Mouse (Mus musculus) MEL (cell line): Measurements from ENCODE around the gene Nkain1. TPM values are rescaled to one million over a fixed set of nuclear protein-coding genes. Genes with fewer than 3 reads are reported as not detected.

Source experiments
- DNase-seq: peaks from one replicate; pipeline ENCODE4 v3.0.0; 2011; ENCODE audit warnings: low read depth, low spot score
- H3K27ac ChIP-seq: 2 replicates; pipeline ENCODE4 v1.5.1; 2012; ENCODE audit warnings: low read depth, mild to moderate bottlenecking, control low read depth, low read length, moderate library complexity; ENCODE audit not compliant: control insufficient read depth
- H3K27me3 ChIP-seq, 2 experiments: fragments of 150-350 bp in 1 of 2; sonication (generic) in 1 of 2; 2 replicates each; pipeline ENCODE4 v1.6.1; 2012; ENCODE audit warnings: low read length in 2 of 2, mild to moderate bottlenecking in 2 of 2, improper control_type of control experiment in 1 of 2, moderate library complexity in 1 of 2; ENCODE audit not compliant: insufficient read depth in 2 of 2, control insufficient read depth in 1 of 2
- H3K36me3 ChIP-seq, 2 experiments: 2 replicates each; pipeline ENCODE4 v1.6.1; 2012 to 2014; ENCODE audit warnings: low read length in 2 of 2, improper control_type of control experiment in 1 of 2, inconsistent platforms in 1 of 2, mild to moderate bottlenecking in 1 of 2; ENCODE audit not compliant: insufficient read depth in 2 of 2, control insufficient read depth in 1 of 2
- H3K4me1 ChIP-seq, 2 experiments: fragments of 150-350 bp in 1 of 2; sonication (generic) in 1 of 2; 2 replicates each; pipeline ENCODE4 v1.6.1; 2012; ENCODE audit warnings: low read length in 2 of 2, improper control_type of control experiment in 1 of 2, mild to moderate bottlenecking in 1 of 2; ENCODE audit not compliant: insufficient read depth in 2 of 2, control insufficient read depth in 1 of 2
- H3K4me3 ChIP-seq, 2 experiments: fragments of 150-350 bp in 1 of 2; sonication (generic) in 1 of 2; 2 replicates each; pipeline ENCODE4 v1.5.1; 2012; ENCODE audit warnings: low read depth in 2 of 2, low read length in 2 of 2, mild to moderate bottlenecking in 2 of 2, moderate library complexity in 2 of 2, control low read depth in 1 of 2, improper control_type of control experiment in 1 of 2; ENCODE audit not compliant: control insufficient read depth in 1 of 2, insufficient read depth in 1 of 2
- H3K79me2 ChIP-seq: 2 replicates; pipeline ENCODE4 v1.6.1; 2012; ENCODE audit warnings: mild to moderate bottlenecking, low read length, moderate library complexity; ENCODE audit not compliant: control insufficient read depth, poor library complexity, insufficient read depth
- H3K9ac ChIP-seq: 2 replicates; pipeline ENCODE4 v1.6.1; 2012; ENCODE audit warnings: low read depth, mild to moderate bottlenecking, control low read depth, low read length, moderate library complexity; ENCODE audit not compliant: control insufficient read depth, poor library complexity, severe bottlenecking
- H3K9me3 ChIP-seq: fragments of 150-350 bp; sonication (generic); replicated peaks from 2 replicates; pipeline ENCODE4 v1.6.1; 2012; ENCODE audit warnings: mild to moderate bottlenecking, low read length, improper control_type of control experiment, moderate library complexity; ENCODE audit not compliant: insufficient read depth
- BHLHE40 ChIP-seq: IDR thresholded peaks from 2 replicates; pipeline ENCODE4 v1.6.1; 2012; ENCODE audit warnings: low read depth, mild to moderate bottlenecking, inconsistent platforms, low read length, improper control_type of control experiment, borderline replicate concordance
- ELF1 ChIP-seq: IDR thresholded peaks from 2 replicates; pipeline ENCODE4 v1.6.1; 2014; ENCODE audit warnings: low read depth, mild to moderate bottlenecking, inconsistent platforms, low read length, improper control_type of control experiment, moderate library complexity
- ETS1 ChIP-seq: IDR thresholded peaks from 2 replicates; pipeline ENCODE4 v1.6.1; 2012; ENCODE audit warnings: low read depth, mild to moderate bottlenecking, inconsistent platforms, low read length, improper control_type of control experiment, moderate library complexity
- KAT2A ChIP-seq: conservative IDR thresholded peaks from 2 replicates; pipeline ENCODE4 v1.6.1; 2012; ENCODE audit warnings: low read depth, low read length, improper control_type of control experiment, inconsistent platforms
- MAZ ChIP-seq: IDR thresholded peaks from 2 replicates; pipeline ENCODE4 v1.6.1; 2012; ENCODE audit warnings: low read depth, mild to moderate bottlenecking, inconsistent platforms, low read length, improper control_type of control experiment
- MEF2A ChIP-seq: IDR thresholded peaks from 2 replicates; pipeline ENCODE4 v1.6.1; 2014; ENCODE audit warnings: low read depth, mild to moderate bottlenecking, inconsistent platforms, low read length, improper control_type of control experiment; ENCODE audit not compliant: poor library complexity, insufficient replicate concordance, severe bottlenecking; ENCODE audit errors: extremely low read depth
- MXI1 ChIP-seq: IDR thresholded peaks from 2 replicates; pipeline ENCODE4 v1.6.1; 2011; ENCODE audit warnings: mild to moderate bottlenecking, low read depth, low read length, improper control_type of control experiment
- MYB ChIP-seq: IDR thresholded peaks from 2 replicates; pipeline ENCODE4 v1.6.1; 2011; ENCODE audit warnings: mild to moderate bottlenecking, low read depth, low read length, improper control_type of control experiment
- NELFE ChIP-seq: IDR thresholded peaks from 2 replicates; pipeline ENCODE4 v1.6.1; 2011; ENCODE audit warnings: low read depth, low read length, improper control_type of control experiment
- POLR2A ChIP-seq, 2 experiments: IDR thresholded peaks; 2 replicates each; pipeline ENCODE4 v1.6.1; 2011 to 2012; ENCODE audit warnings: low read length in 2 of 2, mild to moderate bottlenecking in 2 of 2, control low read depth in 1 of 2, improper control_type of control experiment in 1 of 2, low read depth in 1 of 2, moderate library complexity in 1 of 2; ENCODE audit not compliant: control insufficient read depth in 1 of 2, insufficient read depth in 1 of 2, poor library complexity in 1 of 2
- POLR2AphosphoS2 ChIP-seq: IDR thresholded peaks from 2 replicates; pipeline ENCODE4 v1.6.1; 2011; ENCODE audit warnings: low read length, improper control_type of control experiment
- UBTF ChIP-seq: IDR thresholded peaks from 2 replicates; pipeline ENCODE4 v1.6.1; 2012; ENCODE audit warnings: low read depth, mild to moderate bottlenecking, inconsistent platforms, low read length, improper control_type of control experiment, moderate library complexity, borderline replicate concordance; ENCODE audit not compliant: insufficient read depth
- USF2 ChIP-seq, 2 experiments: IDR thresholded peaks; 2 replicates each; pipeline ENCODE4 v1.6.1; 2011 to 2012; ENCODE audit warnings: improper control_type of control experiment in 2 of 2, low read length in 2 of 2, borderline replicate concordance in 1 of 2, inconsistent platforms in 1 of 2, low read depth in 1 of 2, mild to moderate bottlenecking in 1 of 2; ENCODE audit not compliant: insufficient read depth in 1 of 2
- polyA plus RNA-seq, 2 experiments: library from polyadenylated mRNA; stranded (reverse) in 1 of 2; unstranded in 1 of 2; fragments of >175 nt in 1 of 2; fragments of >200 nt in 1 of 2; gene quantifications; 2 replicates each; pipeline versions ENCODE4 v1.2.1 to v1.2.4; 2012; ENCODE audit warnings: low replicate concordance in 2 of 2, low read depth in 1 of 2; ENCODE audit not compliant: insufficient read length in 2 of 2, insufficient read depth in 1 of 2, missing spikeins in 1 of 2
- total RNA-seq: library from RNA; depleted of rRNA; stranded (reverse); fragments of 300-350 nt; gene quantifications from 2 replicates; pipeline ENCODE4 v1.2.3, GENCODE M21; 2012

Gene Nkain1
- total and polyA plus RNA-seq, 3 experiments = 5.3 to 18.5 TPM; not detected in 1

DNA sequence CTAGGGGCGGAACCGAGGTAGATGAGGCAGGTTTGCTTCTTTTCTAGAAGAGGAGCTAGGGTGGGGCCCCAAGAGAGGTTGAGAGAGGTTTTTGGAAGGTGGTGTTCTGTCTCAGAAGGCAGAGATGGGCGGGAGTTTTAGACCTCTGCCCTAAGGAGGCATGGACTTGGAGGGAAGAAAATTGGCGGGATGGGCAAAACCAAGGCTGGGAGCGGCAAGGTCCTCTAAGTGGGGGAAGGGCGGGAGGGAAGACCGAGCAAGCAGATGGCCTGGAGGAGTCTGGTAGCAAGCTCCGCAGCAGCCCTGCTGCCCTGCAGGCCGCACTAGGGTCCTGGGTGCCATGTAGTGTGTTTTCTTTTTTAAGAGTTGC is 53.5 kb downstream of the Nkain1 start:
- TF ChIP-seq NELFE (no peak), KAT2A (no peak), MXI1 (no peak), ELF1 (no peak), ETS1 (no peak)
- TF ChIP-seq, all 39 proteins: peak for 0
- Histone ChIP-seq H3K36me3 (no peaks in the 10 kb centered on the region), H3K9me3 (no peaks in the 10 kb centered on the region), H3K4me1 (no peaks in the 10 kb centered on the region; a peak in 1 of 4 replicates), H3K4me3 (peak overlapping the region; percentile 31 to 56; a peak in 3 of 4 replicates), H3K9ac (no peak overlapping the region), H3K79me2 (no peaks in the 10 kb centered on the region), H3K27me3 (no peaks in the 10 kb centered on the region; a peak in 1 of 4 replicates), H3K27ac (no peak overlapping the region)
- no peak for DNase-seq

DNA sequence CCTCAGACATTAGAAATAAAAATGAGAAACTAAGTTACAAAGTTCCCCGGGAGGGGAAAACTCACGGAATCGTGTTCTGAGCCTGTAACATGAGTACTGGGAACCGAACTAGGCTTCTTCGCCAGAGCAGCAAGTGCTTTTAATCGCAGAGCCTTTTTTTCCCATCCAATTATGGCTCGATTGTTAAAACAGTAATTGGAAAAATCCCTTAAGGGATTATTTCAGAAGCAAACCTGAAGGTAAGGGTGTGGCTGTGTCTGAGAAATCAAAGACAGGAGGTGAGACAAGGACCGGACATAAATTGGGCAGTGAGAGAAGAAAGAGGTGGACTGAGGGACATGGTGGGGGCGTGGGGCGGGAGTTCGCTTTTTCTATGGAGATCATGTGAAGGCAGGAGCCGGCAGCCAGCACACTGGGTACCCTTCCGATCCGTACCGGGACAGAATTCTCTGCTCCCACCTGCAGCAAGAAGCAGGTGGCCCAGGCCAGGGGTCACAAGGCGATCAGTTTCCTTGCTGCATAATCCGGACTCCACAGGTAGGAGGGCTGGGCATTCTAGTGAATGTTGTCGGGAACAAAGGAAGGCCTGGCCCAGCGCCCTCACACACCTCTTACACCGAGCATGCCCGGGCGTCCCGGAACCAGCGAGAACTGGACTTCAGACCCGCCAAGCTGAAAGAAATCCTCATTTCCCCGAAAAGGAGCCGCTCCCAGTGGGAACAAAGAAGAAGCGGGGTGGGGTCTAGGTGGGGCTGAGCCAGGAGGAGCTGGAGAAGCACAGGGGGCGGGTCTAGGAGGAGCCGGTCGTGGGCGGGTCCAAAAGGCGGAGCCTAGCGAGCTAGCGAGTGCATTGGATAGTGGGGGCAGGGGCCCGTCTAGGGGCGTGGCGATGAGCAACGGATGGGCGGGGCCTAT is 54.1 kb downstream of the Nkain1 start:
- H3K36me3 ChIP-seq = no peaks in the 10 kb centered on the region
- H3K9ac ChIP-seq = peak overlapping the region; percentile 29
- H3K9me3 ChIP-seq = no peaks in the 10 kb centered on the region
- H3K4me3 ChIP-seq = peak overlapping the region; percentile 55 to 67
- H3K27me3 ChIP-seq = no peaks in the 10 kb centered on the region; a peak in 1 of 4 replicates
- H3K79me2 ChIP-seq = no peaks in the 10 kb centered on the region
- no peak overlapping the region for H3K27ac ChIP-seq
- no peak for TF ChIP-seq MAZ
- no peak for TF ChIP-seq UBTF
- no peak for TF ChIP-seq MYB
- no peak for TF ChIP-seq MEF2A
- TF ChIP-seq POLR2A (IDR thresholded peaks at IDR 0.05; ENCODE audit: control insufficient read depth in 1 of 2, insufficient read depth in 1 of 2, low read depth in 1 of 2, low read length in 2 of 2, poor library complexity in 1 of 2) = 0 out of 4 replicates have a peak, but pooled peaks of 1 of the 2 experiments have one; percentile 20
- TF ChIP-seq USF2 (IDR thresholded peaks at IDR 0.05; ENCODE audit: borderline replicate concordance in 1 of 2, insufficient read depth in 1 of 2, low read depth in 1 of 2, low read length in 2 of 2) = no peak
- no peak for TF ChIP-seq POLR2AphosphoS2
- TF ChIP-seq BHLHE40 = no peak
- peak; percentile 93 for DNase-seq
- H3K4me1 ChIP-seq = no peaks in the 10 kb centered on the region; a peak in 1 of 4 replicates
